Mouse (Mus musculus): ENCODE data around the gene Hnrnpab.

DNA sequence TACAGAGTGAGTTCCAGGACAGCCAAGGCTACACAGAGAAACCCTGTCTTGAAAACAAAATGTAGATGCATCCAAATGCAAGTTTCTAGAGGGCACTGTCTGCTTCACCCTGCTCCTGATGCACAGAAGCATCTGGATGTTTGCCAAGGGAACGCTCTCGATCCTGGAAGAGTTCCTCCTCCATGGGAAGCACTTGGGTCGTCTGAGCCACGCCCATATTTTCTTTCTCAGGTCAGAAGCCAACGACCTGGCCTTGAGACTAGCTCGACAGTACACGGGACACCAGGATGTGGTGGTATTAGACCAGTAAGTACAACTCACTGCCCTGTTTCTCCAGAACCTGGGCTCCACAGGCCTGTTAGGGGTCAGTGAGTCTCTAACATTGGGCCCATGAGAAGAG lies 15.5 kb downstream of the Hnrnpab start:
- no peak for TF ChIP-seq CTCF (IDR thresholded peaks at IDR 0.05; ENCODE audit: extremely low read depth, insufficient read depth, insufficient read length, insufficient replicate concordance)
- no peak for TF ChIP-seq POLR2A (IDR thresholded peaks at IDR 0.05; ENCODE audit: low read depth, low read length)

Data from spleen, adult 2 months (tissue).